8 mouse cellular contexts compared by ENCODE assay signal in the genomic region with DNA sequence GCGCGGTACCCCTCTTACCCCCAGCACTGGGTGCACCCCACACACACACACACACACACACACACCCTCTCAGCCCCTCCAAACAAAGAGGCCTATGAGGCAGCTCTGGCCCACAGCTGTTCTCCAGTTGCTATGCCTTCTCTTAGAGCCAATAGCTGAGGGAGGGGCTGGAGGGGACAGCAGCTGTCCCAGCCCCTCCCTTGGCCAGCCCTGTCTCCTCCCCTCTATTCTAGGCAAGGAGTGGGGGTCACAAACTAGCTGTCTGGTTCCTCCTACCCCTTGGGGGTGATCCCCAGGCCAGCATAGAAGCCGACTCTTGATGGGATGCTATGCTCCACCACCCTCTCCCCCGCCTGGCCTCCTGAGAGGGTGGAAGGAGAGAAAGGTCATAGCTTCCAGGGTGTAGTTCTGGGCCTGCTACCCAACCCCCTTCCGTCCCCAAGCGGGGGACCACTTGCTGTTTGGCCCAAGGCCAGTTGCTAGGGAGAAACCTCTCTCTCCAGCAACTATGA. TPM values are rescaled to one million over a fixed set of nuclear protein-coding genes. Genes with fewer than 3 reads are reported as not detected.
A peak's percentile ranks its signal among the peaks of the same experiment; 100 is the strongest.
DNase-seq lines count a peak whose midpoint lies in the region; ATAC-seq and TF ChIP-seq lines count a peak whose summit lies in the region.

No protein-coding gene starts in this region.

- DNase-seq in lung, postnatal 25 days (ENCODE audit: low spot score): no peak
- peak; percentile 50 to 62 for DNase-seq in heart, postnatal 14 days
- DNase-seq in midbrain, embryonic 14.5 days: peak; percentile 29
- no peak for DNase-seq in frontal cortex, postnatal 10 days (ENCODE audit: low spot score in 2 of 2)
- no peak for DNase-seq in thymus, adult 2 months
- DNase-seq in yolk sac, embryonic 10.5 days (ENCODE audit: low spot score): no peak

- peaks cover 40% of the 10 kb centered on the region for H3K4me1 ChIP-seq in lung, embryonic 15.5 days
- peaks cover 48% of the 10 kb centered on the region for H3K4me1 ChIP-seq in forebrain, embryonic 12.5 days
- H3K4me1 ChIP-seq in midbrain, embryonic 14.5 days (ENCODE audit: control insufficient read depth, insufficient read depth, low read length): peaks cover 31% of the 10 kb centered on the region
- H3K4me1 ChIP-seq in thymus, adult 2 months (replicated peaks; ENCODE audit: control insufficient read depth, insufficient read depth, low read length): no peaks in the 10 kb centered on the region

- intact Hi-C loops in heart, postnatal 14 days (cut with DNase I): no loop called here

- TF ChIP-seq CTCF in thymus, adult 2 months (IDR thresholded peaks at IDR 0.05; ENCODE audit: borderline replicate concordance, control insufficient read depth, extremely low read depth, insufficient read depth, low read length, poor library complexity): no peak

- H3K27me3 ChIP-seq in lung, embryonic 15.5 days: peaks cover 26% of the 10 kb centered on the region
- H3K27me3 ChIP-seq in forebrain, embryonic 12.5 days: peaks cover 58% of the 10 kb centered on the region
- H3K27me3 ChIP-seq in midbrain, embryonic 14.5 days (ENCODE audit: control insufficient read depth, insufficient read depth, low read length): peaks cover 37% of the 10 kb centered on the region
- no peaks in the 10 kb centered on the region; the same call in 1 of the 2 replicates for H3K27me3 ChIP-seq in thymus, adult 2 months (ENCODE audit: control insufficient read depth, insufficient read depth, low read length)

- ATAC-seq in lung, embryonic 15.5 days (ENCODE audit: borderline replicate concordance, extremely low read depth, low FRiP score, low TSS enrichment): peak; percentile 60
- peak; percentile 45 for ATAC-seq in forebrain, embryonic 12.5 days (ENCODE audit: low FRiP score)
- ATAC-seq in midbrain, embryonic 14.5 days (ENCODE audit: low FRiP score, low TSS enrichment): peak; percentile 43

- H3K4me3 ChIP-seq in lung, embryonic 15.5 days: peak overlapping the region; percentile 52
- no peak overlapping the region; the same call in 1 of the 2 replicates for H3K4me3 ChIP-seq in forebrain, embryonic 12.5 days (replicated peaks)
- peak overlapping the region; percentile 8; the same call in 1 of the 2 replicates for H3K4me3 ChIP-seq in midbrain, embryonic 14.5 days (replicated peaks; ENCODE audit: low read depth, low read length)
- H3K4me3 ChIP-seq in thymus, adult 2 months (ENCODE audit: control insufficient read depth, insufficient read depth, low read length): no peak overlapping the region

- H3K9ac ChIP-seq in lung, embryonic 15.5 days: 0 out of 2 replicates have a peak overlapping the region, but pooled peaks have one; percentile 26
- peak overlapping the region; percentile 40 for H3K9ac ChIP-seq in forebrain, embryonic 12.5 days
- peak overlapping the region; percentile 31; the same call in 1 of the 2 replicates for H3K9ac ChIP-seq in midbrain, embryonic 14.5 days (replicated peaks; ENCODE audit: low read length)

- peak overlapping the region; percentile 88 for H3K4me2 ChIP-seq in lung, embryonic 15.5 days
- H3K4me2 ChIP-seq in forebrain, embryonic 12.5 days: peak overlapping the region; percentile 86
- peak overlapping the region; percentile 36 for H3K4me2 ChIP-seq in midbrain, embryonic 14.5 days (ENCODE audit: low read length)

- no peaks in the 10 kb centered on the region for H3K9me3 ChIP-seq in lung, embryonic 15.5 days
- no peaks in the 10 kb centered on the region for H3K9me3 ChIP-seq in forebrain, embryonic 12.5 days
- no peaks in the 10 kb centered on the region for H3K9me3 ChIP-seq in midbrain, embryonic 14.5 days (ENCODE audit: control insufficient read depth, low read length)

- peak overlapping the region; percentile 77 for H3K27ac ChIP-seq in lung, embryonic 15.5 days
- peak overlapping the region; percentile 75 for H3K27ac ChIP-seq in forebrain, embryonic 12.5 days
- peak overlapping the region; percentile 64 for H3K27ac ChIP-seq in midbrain, embryonic 14.5 days (replicated peaks; ENCODE audit: low read depth, low read length)
- H3K27ac ChIP-seq in thymus, adult 2 months (ENCODE audit: control insufficient read depth, insufficient read depth, low read length): no peak overlapping the region

- no peak for TF ChIP-seq POLR2A in thymus, adult 2 months (IDR thresholded peaks at IDR 0.05; ENCODE audit: control insufficient read depth, extremely low read depth, insufficient read depth, low read length, poor library complexity)

- 12% methylated on average over 6 of the region's 6 CpGs for WGBS in lung, embryonic 15.5 days
- WGBS in forebrain, embryonic 12.5 days: 7% methylated on average over 6 of the region's 6 CpGs
- 11% methylated on average over 6 of the region's 6 CpGs for whole genome bisulfite sequencing in midbrain, embryonic 14.5 days
- WGBS in thymus, adult 2 months: 78% methylated on average over 6 of the region's 6 CpGs

- H3K36me3 ChIP-seq in lung, embryonic 15.5 days: no peaks in the 10 kb centered on the region
- H3K36me3 ChIP-seq in forebrain, embryonic 12.5 days (replicated peaks): no peaks in the 10 kb centered on the region
- H3K36me3 ChIP-seq in midbrain, embryonic 14.5 days (ENCODE audit: control insufficient read depth, insufficient read depth, low read length): no peaks in the 10 kb centered on the region
- no peaks in the 10 kb centered on the region for H3K36me3 ChIP-seq in thymus, adult 2 months (ENCODE audit: control insufficient read depth, insufficient read depth, low read length)

RNA-seq across cellular contexts. Expression of gene Flnc, which starts 2.9 kb away (rescaled TPM):
- 5.8 and 6.7 TPM in 2 replicates for polyA plus RNA-seq in lung, embryonic 15.5 days (2015; fragmentation: Nextera tagmentation; extraction: Ambion mirVana)
- polyA plus RNA-seq in forebrain, embryonic 12.5 days (2016; fragmentation: Nextera tagmentation; extraction: Ambion mirVana): 4.1 and 4.5 TPM in 2 replicates
- 100 to 1,000 TPM; 146 to 175 TPM for total RNA-seq in heart, postnatal 14 days (2021)
- polyA plus RNA-seq in midbrain, embryonic 14.5 days (2014; fragmentation: Nextera tagmentation; extraction: Ambion mirVana): 1.6 and 4.0 TPM in 2 replicates
- 0.78 and 2.5 TPM in 2 replicates for polyA plus RNA-seq in thymus, adult 2 months (2012; rRNA removed)

RNA-seq across cellular contexts. Expression of gene Atp6v1f, which starts 31.5 kb away (rescaled TPM):
- 201 and 209 TPM in 2 replicates for polyA plus RNA-seq in lung, embryonic 15.5 days (2015; fragmentation: Nextera tagmentation; extraction: Ambion mirVana)
- polyA plus RNA-seq in forebrain, embryonic 12.5 days (2016; fragmentation: Nextera tagmentation; extraction: Ambion mirVana): 196 and 197 TPM in 2 replicates
- total RNA-seq in heart, postnatal 14 days (2021): 100 to 1,000 TPM; 108 to 110 TPM
- polyA plus RNA-seq in midbrain, embryonic 14.5 days (2014; fragmentation: Nextera tagmentation; extraction: Ambion mirVana): 318 and 408 TPM in 2 replicates
- polyA plus RNA-seq in thymus, adult 2 months (2012; rRNA removed): 294 and 381 TPM in 2 replicates

RNA-seq across cellular contexts. Expression of gene Atp6v1fnb, which starts 35.2 kb away (rescaled TPM):
- polyA plus RNA-seq in lung, embryonic 15.5 days (2015; fragmentation: Nextera tagmentation; extraction: Ambion mirVana): not detected in 2 replicates
- 0.37 TPM in 1 of 2 replicates, not detected in the other for polyA plus RNA-seq in forebrain, embryonic 12.5 days (2016; fragmentation: Nextera tagmentation; extraction: Ambion mirVana)
- total RNA-seq in heart, postnatal 14 days (2021): not detected
- polyA plus RNA-seq in midbrain, embryonic 14.5 days (2014; fragmentation: Nextera tagmentation; extraction: Ambion mirVana): 0.84 TPM in 1 of 2 replicates, not detected in the other
- 0.22 and 0.34 TPM in 2 replicates for polyA plus RNA-seq in thymus, adult 2 months (2012; rRNA removed)

RNA-seq across cellular contexts. Expression of gene Ccdc136, which starts 39.9 kb away (rescaled TPM):
- polyA plus RNA-seq in lung, embryonic 15.5 days (2015; fragmentation: Nextera tagmentation; extraction: Ambion mirVana): 7.8 and 9.1 TPM in 2 replicates
- 27.2 and 29.9 TPM in 2 replicates for polyA plus RNA-seq in forebrain, embryonic 12.5 days (2016; fragmentation: Nextera tagmentation; extraction: Ambion mirVana)
- total RNA-seq in heart, postnatal 14 days (2021): 1 to 10 TPM; 3.6 TPM
- 30.6 and 33.5 TPM in 2 replicates for polyA plus RNA-seq in midbrain, embryonic 14.5 days (2014; fragmentation: Nextera tagmentation; extraction: Ambion mirVana)
- 0.61 and 1.3 TPM in 2 replicates for polyA plus RNA-seq in thymus, adult 2 months (2012; rRNA removed)

RNA-seq across cellular contexts. Expression of gene Opn1sw, which starts 47.7 kb away (rescaled TPM):
- polyA plus RNA-seq in lung, embryonic 15.5 days (2015; fragmentation: Nextera tagmentation; extraction: Ambion mirVana): 0.44 and 0.77 TPM in 2 replicates
- 0.23 and 0.37 TPM in 2 replicates for polyA plus RNA-seq in forebrain, embryonic 12.5 days (2016; fragmentation: Nextera tagmentation; extraction: Ambion mirVana)
- not detected for total RNA-seq in heart, postnatal 14 days (2021)
- polyA plus RNA-seq in midbrain, embryonic 14.5 days (2014; fragmentation: Nextera tagmentation; extraction: Ambion mirVana): 0.31 and 0.36 TPM in 2 replicates
- polyA plus RNA-seq in thymus, adult 2 months (2012; rRNA removed): 0.04 TPM in 1 of 2 replicates, not detected in the other

Comparison
In these comparisons a context has a peak if more than half of its experiments do, and no peak if none do; other contexts are left out.
1. H3K4me2 ChIP-seq: peak in every context shown above with its lines; median percentile 88 in lung, embryonic 15.5 days; 86 in forebrain, embryonic 12.5 days; 36 in midbrain, embryonic 14.5 days.
2. H3K4me3 ChIP-seq: peak in lung, embryonic 15.5 days (single experiment) and midbrain, embryonic 14.5 days (single experiment); none in forebrain, embryonic 12.5 days (single experiment) and thymus, adult 2 months (single experiment).
3. DNase-seq: peak in heart, postnatal 14 days (2 of 2) and midbrain, embryonic 14.5 days (single experiment); none in lung, postnatal 25 days (single experiment), frontal cortex, postnatal 10 days (0 of 2), thymus, adult 2 months (single experiment) and yolk sac, embryonic 10.5 days (single experiment).
4. Peak in every context shown above with its lines, with median percentiles within 50 percentile points of each other: ATAC-seq and H3K9ac ChIP-seq.